Mouse (Mus musculus): Measurements from ENCODE around the gene Cobl. TPM values are rescaled to one million over a fixed set of nuclear protein-coding genes. Genes with fewer than 3 reads are reported as not detected.

Gene Cobl
- polyA plus RNA-seq, 1 experiment from 2014 or later = 11.6 TPM

DNA sequence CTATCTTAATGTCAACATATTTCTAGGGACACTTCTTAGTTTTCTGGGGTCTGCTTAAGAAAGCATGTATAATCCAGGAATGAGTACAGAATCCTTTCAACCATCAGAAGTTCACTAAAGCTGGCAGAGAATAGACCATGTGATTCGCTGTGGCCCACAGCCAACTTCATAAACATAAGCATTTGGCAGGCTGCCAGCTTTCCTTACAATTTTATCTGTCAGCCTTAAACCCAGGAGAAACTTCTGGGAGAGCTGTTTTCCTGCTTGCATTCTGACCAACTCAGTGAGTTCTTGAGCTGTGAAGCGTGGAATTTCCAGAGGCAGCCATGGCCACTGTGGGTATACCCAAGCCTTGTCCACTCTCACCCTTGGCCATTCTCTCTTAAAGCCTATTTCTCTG is 132.8 kb downstream of the Cobl start:
- Histone ChIP-seq H3K27ac (ENCODE audit: low read depth) (peak overlapping the region; percentile 64), H3K27me3 (replicated peaks; ENCODE audit: control insufficient read depth, insufficient read depth, low read length) (no peaks in the 10 kb centered on the region), H3K36me3 (ENCODE audit: control insufficient read depth, insufficient read depth, low read length) (no peaks in the 10 kb centered on the region), H3K9me3 (ENCODE audit: control insufficient read depth, low read length) (0 out of 2 replicates have a peak, but pooled peaks cover 3% of the 10 kb centered on the region), H3K4me1 (replicated peaks; ENCODE audit: control insufficient read depth, insufficient read depth, low read length) (peaks cover 11% of the 10 kb centered on the region; the same call in 1 of the 2 replicates), H3K9ac (ENCODE audit: low read length) (no peak overlapping the region), H3K4me2 (ENCODE audit: low read length) (no peak overlapping the region), H3K4me3 (ENCODE audit: low read depth, low read length) (no peak overlapping the region)
- ATAC-seq (replicated peaks; ENCODE audit: low FRiP score, low TSS enrichment, low read depth) (0 out of 2 replicates have a peak, but pooled peaks have one; percentile 55), DNase-seq (ENCODE audit: low spot score) (peak; percentile 84)
- WGBS = 32% methylated on average over 2 of the region's 2 CpGs

DNA sequence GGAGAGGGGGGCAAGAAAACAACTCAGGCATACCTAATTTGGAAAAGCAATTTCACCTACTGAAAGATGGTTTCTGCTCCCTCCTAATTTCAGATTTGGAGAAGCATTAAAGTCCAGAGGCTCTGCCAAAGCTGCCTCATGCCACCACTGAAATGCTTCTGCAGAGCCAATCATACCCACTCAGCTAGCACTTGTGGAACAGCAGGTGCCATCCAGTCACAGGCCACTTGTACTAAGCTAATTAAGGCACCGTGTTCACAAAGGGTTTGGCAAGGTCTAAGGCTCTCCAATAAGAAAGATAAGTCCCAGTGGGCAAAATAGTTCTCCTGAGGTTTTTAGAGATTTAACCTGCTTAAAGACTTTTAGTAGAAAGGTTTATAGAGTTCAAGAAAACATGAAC is 143.3 kb downstream of the Cobl start:
- H3K4me2 ChIP-seq (ENCODE audit: low read length) = no peak overlapping the region
- no peaks in the 10 kb centered on the region for H3K27me3 ChIP-seq (replicated peaks; ENCODE audit: control insufficient read depth, insufficient read depth, low read length)
- no peak for ATAC-seq (replicated peaks; ENCODE audit: low FRiP score, low TSS enrichment, low read depth)
- DNase-seq (ENCODE audit: low spot score) = no peak
- H3K9me3 ChIP-seq (ENCODE audit: control insufficient read depth, low read length) = no peaks in the 10 kb centered on the region
- H3K27ac ChIP-seq (ENCODE audit: low read depth) = no peak overlapping the region
- H3K4me3 ChIP-seq (ENCODE audit: low read depth, low read length) = no peak overlapping the region
- 100% methylated on average over 1 of the region's 1 CpGs for WGBS
- no peaks in the 10 kb centered on the region for H3K36me3 ChIP-seq (ENCODE audit: control insufficient read depth, insufficient read depth, low read length)
- H3K4me1 ChIP-seq (replicated peaks; ENCODE audit: control insufficient read depth, insufficient read depth, low read length) = no peaks in the 10 kb centered on the region
- H3K9ac ChIP-seq (ENCODE audit: low read length) = no peak overlapping the region

DNA sequence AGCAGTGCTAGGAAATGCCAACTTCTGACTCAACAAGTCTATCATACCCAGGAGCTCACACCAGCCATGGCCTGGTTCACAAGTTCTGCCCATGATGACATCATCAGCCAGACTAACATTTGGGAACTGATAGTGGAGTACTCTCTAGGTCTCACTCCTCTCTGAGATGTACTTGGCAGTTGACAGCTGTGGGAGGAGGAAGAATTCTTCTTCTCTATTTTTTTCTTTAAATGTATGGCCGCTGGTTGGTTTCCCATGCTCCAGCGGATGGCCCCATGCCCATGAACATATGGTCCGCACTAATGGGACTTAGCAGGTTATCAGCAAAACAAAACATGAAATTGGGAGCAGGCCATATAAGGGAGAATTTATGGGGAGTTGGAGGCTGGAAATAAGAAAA is 145.4 kb downstream of the Cobl start:
- H3K4me3 ChIP-seq (ENCODE audit: low read depth, low read length) = no peak overlapping the region
- no peak overlapping the region for H3K27ac ChIP-seq (ENCODE audit: low read depth)
- ATAC-seq (replicated peaks; ENCODE audit: low FRiP score, low TSS enrichment, low read depth) (no peak), DNase-seq (ENCODE audit: low spot score) (no peak)
- H3K27me3 ChIP-seq (replicated peaks; ENCODE audit: control insufficient read depth, insufficient read depth, low read length) = no peaks in the 10 kb centered on the region
- 81% methylated on average over 3 of the region's 3 CpGs for WGBS
- H3K4me2 ChIP-seq (ENCODE audit: low read length) = no peak overlapping the region
- H3K4me1 ChIP-seq (replicated peaks; ENCODE audit: control insufficient read depth, insufficient read depth, low read length) = no peaks in the 10 kb centered on the region
- H3K9ac ChIP-seq (ENCODE audit: low read length) = no peak overlapping the region
- no peaks in the 10 kb centered on the region for H3K9me3 ChIP-seq (ENCODE audit: control insufficient read depth, low read length)
- no peaks in the 10 kb centered on the region for H3K36me3 ChIP-seq (ENCODE audit: control insufficient read depth, insufficient read depth, low read length)

DNA sequence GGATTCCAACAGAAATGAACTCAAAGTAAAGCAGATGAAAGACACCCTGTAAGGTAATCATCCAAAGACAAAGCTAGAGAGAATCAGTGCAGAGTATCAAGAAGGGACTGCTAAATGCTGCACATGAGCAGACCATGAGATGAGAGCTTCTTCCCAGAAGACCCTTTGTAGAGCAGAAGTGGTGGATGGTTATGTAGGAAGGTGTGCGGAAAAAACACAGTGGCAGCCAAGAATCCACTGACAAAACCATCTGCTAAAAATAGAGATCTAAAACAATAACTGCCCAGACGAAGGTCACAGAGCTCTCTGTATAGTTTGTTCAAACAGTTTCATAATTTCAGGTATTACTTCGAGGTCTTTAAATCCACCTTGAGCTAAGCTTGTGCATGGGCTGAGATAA is 149.1 kb downstream of the Cobl start:
- Histone ChIP-seq H3K9ac (ENCODE audit: low read length) (no peak overlapping the region), H3K27ac (ENCODE audit: low read depth) (no peak overlapping the region), H3K4me2 (ENCODE audit: low read length) (no peak overlapping the region), H3K36me3 (ENCODE audit: control insufficient read depth, insufficient read depth, low read length) (no peaks in the 10 kb centered on the region), H3K9me3 (ENCODE audit: control insufficient read depth, low read length) (no peaks in the 10 kb centered on the region), H3K4me3 (ENCODE audit: low read depth, low read length) (no peak overlapping the region), H3K27me3 (replicated peaks; ENCODE audit: control insufficient read depth, insufficient read depth, low read length) (no peaks in the 10 kb centered on the region), H3K4me1 (replicated peaks; ENCODE audit: control insufficient read depth, insufficient read depth, low read length) (no peaks in the 10 kb centered on the region)
- no peak for DNase-seq (ENCODE audit: low spot score)
- no peak for ATAC-seq (replicated peaks; ENCODE audit: low FRiP score, low TSS enrichment, low read depth)
- WGBS = 65% methylated on average over 3 of the region's 3 CpGs

DNA sequence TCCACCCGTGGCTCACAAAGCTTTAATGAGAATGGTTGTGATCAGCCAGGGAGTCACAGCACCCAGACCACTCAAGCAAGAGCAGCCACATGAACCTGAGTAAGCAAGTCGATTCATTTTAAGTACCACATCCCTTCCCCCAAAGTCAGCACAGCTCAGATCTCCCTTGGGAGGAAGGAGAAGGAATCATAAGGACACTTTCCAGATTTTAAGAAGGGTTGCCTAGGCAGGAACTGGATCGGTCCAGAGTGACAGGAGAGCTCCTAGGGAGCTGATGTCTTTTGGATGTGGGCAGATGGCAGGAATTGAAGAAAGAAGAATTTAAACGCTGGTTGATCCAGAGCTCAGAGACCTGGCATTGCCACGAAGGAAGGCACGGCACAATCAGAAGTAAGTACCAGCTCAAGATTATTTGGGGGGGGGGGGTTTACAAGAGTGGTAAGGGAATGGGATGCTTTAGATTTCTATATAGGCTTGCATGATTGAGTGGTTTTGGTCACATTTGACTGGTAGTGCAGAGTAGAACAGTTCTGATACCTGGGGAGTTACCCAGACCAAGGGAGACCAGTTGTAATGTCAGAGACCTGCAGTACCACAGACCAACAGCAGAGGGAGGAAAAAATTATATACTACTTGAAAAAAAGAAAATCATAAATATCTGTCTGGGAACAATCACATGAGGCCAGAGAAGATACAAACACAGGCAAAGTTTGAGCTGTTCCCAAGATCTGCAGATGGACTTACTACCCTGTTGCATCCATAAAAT is 150.3 kb downstream of the Cobl start:
- DNase-seq (ENCODE audit: low spot score) = no peak
- Histone ChIP-seq H3K9me3 (ENCODE audit: control insufficient read depth, low read length) (no peaks in the 10 kb centered on the region), H3K36me3 (ENCODE audit: control insufficient read depth, insufficient read depth, low read length) (no peaks in the 10 kb centered on the region), H3K4me2 (ENCODE audit: low read length) (no peak overlapping the region), H3K4me3 (ENCODE audit: low read depth, low read length) (no peak overlapping the region), H3K9ac (ENCODE audit: low read length) (no peak overlapping the region), H3K27ac (ENCODE audit: low read depth) (no peak overlapping the region), H3K27me3 (replicated peaks; ENCODE audit: control insufficient read depth, insufficient read depth, low read length) (no peaks in the 10 kb centered on the region), H3K4me1 (replicated peaks; ENCODE audit: control insufficient read depth, insufficient read depth, low read length) (no peaks in the 10 kb centered on the region)
- no peak for ATAC-seq (replicated peaks; ENCODE audit: low FRiP score, low TSS enrichment, low read depth)
- WGBS = 86% methylated on average over 6 of the region's 6 CpGs

DNA sequence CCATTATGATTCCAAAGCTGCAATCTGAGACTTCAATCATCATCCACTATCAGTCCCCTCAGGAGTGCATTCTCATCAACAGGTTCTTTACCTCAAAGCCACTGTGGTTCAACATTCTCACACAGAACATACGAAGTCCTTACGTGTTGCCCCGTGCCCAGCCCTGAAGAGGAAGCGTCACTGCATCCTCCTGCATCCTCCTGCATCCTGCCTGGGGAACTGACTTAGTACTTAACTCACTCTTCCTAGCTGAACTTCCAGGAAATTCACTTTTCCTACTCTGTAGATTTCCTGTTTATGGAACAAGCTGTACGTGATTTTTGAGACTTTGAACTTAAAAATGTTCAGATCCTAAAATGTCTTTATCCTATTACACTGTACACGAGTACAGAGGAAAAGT is 153.3 kb downstream of the Cobl start:
- H3K27ac ChIP-seq (ENCODE audit: low read depth) = no peak overlapping the region
- no peak overlapping the region for H3K4me2 ChIP-seq (ENCODE audit: low read length)
- WGBS = 75% methylated on average over 6 of the region's 6 CpGs
- no peaks in the 10 kb centered on the region for H3K9me3 ChIP-seq (ENCODE audit: control insufficient read depth, low read length)
- H3K9ac ChIP-seq (ENCODE audit: low read length) = no peak overlapping the region
- H3K4me3 ChIP-seq (ENCODE audit: low read depth, low read length) = no peak overlapping the region
- no peaks in the 10 kb centered on the region for H3K4me1 ChIP-seq (replicated peaks; ENCODE audit: control insufficient read depth, insufficient read depth, low read length)
- ATAC-seq (replicated peaks; ENCODE audit: low FRiP score, low TSS enrichment, low read depth) (no peak), DNase-seq (ENCODE audit: low spot score) (no peak)
- no peaks in the 10 kb centered on the region for H3K36me3 ChIP-seq (ENCODE audit: control insufficient read depth, insufficient read depth, low read length)
- no peaks in the 10 kb centered on the region for H3K27me3 ChIP-seq (replicated peaks; ENCODE audit: control insufficient read depth, insufficient read depth, low read length)

DNA sequence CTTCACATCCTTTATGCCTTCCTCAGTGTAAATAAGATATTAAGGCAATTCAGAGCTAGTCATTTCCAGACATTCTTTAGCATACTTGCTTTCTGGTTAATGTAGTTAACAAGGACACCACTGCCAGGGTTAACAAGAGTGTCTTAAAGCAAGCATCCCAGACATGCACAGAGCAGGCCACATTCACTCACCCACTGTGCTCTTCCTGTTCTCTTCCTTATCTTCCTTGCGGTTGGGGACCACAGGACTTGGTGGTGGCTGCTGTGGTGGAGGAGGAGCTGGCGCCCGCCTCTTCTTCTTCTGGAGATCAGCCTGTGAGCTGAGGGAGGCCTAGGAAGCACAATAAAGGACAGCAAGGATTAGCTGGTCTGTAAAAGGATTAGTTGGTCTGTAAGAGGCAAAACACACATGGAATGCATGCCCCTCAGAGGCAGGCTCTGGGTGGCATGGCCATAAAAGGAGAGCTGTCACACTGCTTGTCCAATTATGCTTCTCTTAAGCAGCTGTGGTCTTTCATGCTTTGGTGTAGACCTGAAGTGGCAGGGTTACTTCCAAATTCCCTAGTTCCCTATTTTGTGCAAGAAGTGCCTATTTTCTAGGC is 155.2 kb downstream of the Cobl start:
- H3K4me3 ChIP-seq (ENCODE audit: low read depth, low read length) = no peak overlapping the region
- 63% methylated on average over 3 of the region's 3 CpGs for WGBS

DNA sequence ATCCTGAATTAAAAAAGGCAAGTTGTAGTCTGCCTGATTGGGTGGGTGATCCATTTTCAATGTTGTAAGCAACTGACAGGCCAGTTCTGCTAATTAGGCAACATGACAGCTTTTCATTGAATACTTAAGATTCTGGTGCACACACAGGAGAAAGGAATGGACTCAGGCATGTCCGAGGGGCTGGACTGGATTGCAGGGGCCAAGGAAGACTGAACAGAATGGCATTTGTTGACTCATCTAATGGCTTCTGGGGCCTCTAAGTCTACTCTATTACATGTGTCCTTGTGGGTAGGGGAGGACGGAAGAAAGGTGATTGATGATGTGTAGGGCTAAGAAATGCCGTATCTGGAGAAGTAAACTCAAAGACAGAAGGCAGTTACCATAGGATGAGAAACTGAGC is 159.9 kb downstream of the Cobl start:
- H3K9me3 ChIP-seq (ENCODE audit: control insufficient read depth, low read length) = no peaks in the 10 kb centered on the region
- H3K4me1 ChIP-seq (replicated peaks; ENCODE audit: control insufficient read depth, insufficient read depth, low read length) = 0 out of 2 replicates have a peak, but pooled peaks cover under 1% of the 10 kb centered on the region
- H3K36me3 ChIP-seq (ENCODE audit: control insufficient read depth, insufficient read depth, low read length) = no peaks in the 10 kb centered on the region
- H3K4me3 ChIP-seq (ENCODE audit: low read depth, low read length) = no peak overlapping the region
- 59% methylated on average over 3 of the region's 3 CpGs for WGBS
- no peak overlapping the region for H3K4me2 ChIP-seq (ENCODE audit: low read length)
- no peak overlapping the region for H3K9ac ChIP-seq (ENCODE audit: low read length)
- DNase-seq (ENCODE audit: low spot score) (no peak), ATAC-seq (replicated peaks; ENCODE audit: low FRiP score, low TSS enrichment, low read depth) (no peak)
- no peaks in the 10 kb centered on the region for H3K27me3 ChIP-seq (replicated peaks; ENCODE audit: control insufficient read depth, insufficient read depth, low read length)
- no peak overlapping the region for H3K27ac ChIP-seq (ENCODE audit: low read depth)

More for the DNA sequence above, 155.2 kb downstream of the Cobl start:
- Histone ChIP-seq H3K27ac (ENCODE audit: low read depth) (no peak overlapping the region), H3K27me3 (replicated peaks; ENCODE audit: control insufficient read depth, insufficient read depth, low read length) (no peaks in the 10 kb centered on the region), H3K4me2 (ENCODE audit: low read length) (no peak overlapping the region), H3K36me3 (ENCODE audit: control insufficient read depth, insufficient read depth, low read length) (no peaks in the 10 kb centered on the region), H3K4me1 (replicated peaks; ENCODE audit: control insufficient read depth, insufficient read depth, low read length) (no peaks in the 10 kb centered on the region), H3K9ac (ENCODE audit: low read length) (no peak overlapping the region), H3K9me3 (ENCODE audit: control insufficient read depth, low read length) (no peaks in the 10 kb centered on the region)
- DNase-seq (ENCODE audit: low spot score) (no peak), ATAC-seq (replicated peaks; ENCODE audit: low FRiP score, low TSS enrichment, low read depth) (no peak)
